Mouse (Mus musculus) adrenal gland, adult 18-20 months (tissue): ENCODE measurements around the gene Gpx8. TPM values are rescaled to one million over a fixed set of nuclear protein-coding genes. Genes with fewer than 3 reads are reported as not detected.

Experiments used
- DNase-seq, 2 experiments: peaks; one replicate each; pipeline ENCODE4 v3.0.0; 2021 to 2022; ENCODE audit warnings: low spot score in 2 of 2
- long read RNA-seq, 2 experiments: library from polyadenylated mRNA; stranded (forward); transcript quantifications; one replicate each; pipeline ENCODE4 v2.0.0; 2021
- total RNA-seq, 2 experiments: library from RNA; stranded (reverse); gene quantifications; 1 replicate in 1 of 2; 2 replicates in 1 of 2; pipeline ENCODE4 v1.2.3; 2021

The Gpx8 gene
- total RNA-seq: 10 to 100 TPM; 80.7 to 85.7 TPM
- long read RNA-seq, experiment 1, transcript Gpx8-201 (3 exons, 1,042 nt): major isoform, 14 of 20 reads
- long read RNA-seq, experiment 1, partial matches to known transcripts: 0 of 20 reads
- long read RNA-seq, experiment 1, other reads (novel, unspliced or antisense): 5 of 20 reads
- long read RNA-seq, experiment 2, transcript Gpx8-201 (3 exons, 1,042 nt): major isoform, 74 of 91 reads
- long read RNA-seq, experiment 2, transcript Gpx8-202 (2 exons, 769 nt): minor isoform, 5 of 91 reads
- long read RNA-seq, experiment 2, partial matches to known transcripts: 5 of 91 reads
- long read RNA-seq, experiment 2, other reads (novel, unspliced or antisense): 7 of 91 reads

GRCm38 (mm10) chr13:113046211-113046883, at the start of gene Gpx8:
Gpx8 (minus strand) TSS chr13:113046410.
- DNase-seq: peak; percentile 35 to 43

- no peak for DNase-seq
These were observed 48.4 kb upstream of the Gpx8 start for GRCm38 (mm10) chr13:113094618-113095017.

GRCm38 (mm10) chr13:113090489-113090888, 44.3 kb upstream of the Gpx8 start:
- DNase-seq: no peak

- DNase-seq: no peak
These were observed 41.2 kb upstream of the Gpx8 start for GRCm38 (mm10) chr13:113087226-113088017.

- no peak for DNase-seq
These were observed 38.5 kb upstream of the Gpx8 start for GRCm38 (mm10) chr13:113084732-113085131.

- no peak for DNase-seq
These were observed 35.9 kb upstream of the Gpx8 start for GRCm38 (mm10) chr13:113082101-113082500.

- DNase-seq: no peak
These were observed 32.8 kb upstream of the Gpx8 start for GRCm38 (mm10) chr13:113079021-113079420.

GRCm38 (mm10) chr13:113064542-113064941, 18.3 kb upstream of the Gpx8 start:
- no peak for DNase-seq

GRCm38 (mm10) chr13:113061746-113062145, 15.5 kb upstream of the Gpx8 start:
- DNase-seq: no peak

GRCm38 (mm10) chr13:113055826-113056225, 9.6 kb upstream of the Gpx8 start:
- no peak for DNase-seq

- no peak for DNase-seq
These were observed 8.0 kb upstream of the Gpx8 start for GRCm38 (mm10) chr13:113054230-113054629.

- DNase-seq: no peak
These were observed 1.4 kb upstream of the Gpx8 start for GRCm38 (mm10) chr13:113047647-113048046.

- no peak for DNase-seq
These were observed 808 bp upstream of the Gpx8 start for GRCm38 (mm10) chr13:113047018-113047417.

- DNase-seq: no peak
These were observed 626 bp downstream of the Gpx8 start for GRCm38 (mm10) chr13:113045458-113046110.

GRCm38 (mm10) chr13:113044876-113045275, 1.3 kb downstream of the Gpx8 start:
- no peak for DNase-seq

- DNase-seq: peak; percentile 32 to 66
These were observed 10.4 kb downstream of the Gpx8 start for GRCm38 (mm10) chr13:113035852-113036251.

- DNase-seq: peak; percentile 61
These were observed 11.2 kb downstream of the Gpx8 start, which contains the start of gene Cdc20b for GRCm38 (mm10) chr13:113034950-113035421. Cdc20b (plus strand) TSS chr13:113035111.

- DNase-seq: no peak
These were observed 11.8 kb downstream of the Gpx8 start for GRCm38 (mm10) chr13:113034271-113034886.

GRCm38 (mm10) chr13:113032831-113033230, 13.4 kb downstream of the Gpx8 start:
- no peak for DNase-seq

- peak in 1 of 2 experiments; percentile 29 for DNase-seq
These were observed 14.2 kb downstream of the Gpx8 start for GRCm38 (mm10) chr13:113031792-113032571.
